In the genomic region with DNA sequence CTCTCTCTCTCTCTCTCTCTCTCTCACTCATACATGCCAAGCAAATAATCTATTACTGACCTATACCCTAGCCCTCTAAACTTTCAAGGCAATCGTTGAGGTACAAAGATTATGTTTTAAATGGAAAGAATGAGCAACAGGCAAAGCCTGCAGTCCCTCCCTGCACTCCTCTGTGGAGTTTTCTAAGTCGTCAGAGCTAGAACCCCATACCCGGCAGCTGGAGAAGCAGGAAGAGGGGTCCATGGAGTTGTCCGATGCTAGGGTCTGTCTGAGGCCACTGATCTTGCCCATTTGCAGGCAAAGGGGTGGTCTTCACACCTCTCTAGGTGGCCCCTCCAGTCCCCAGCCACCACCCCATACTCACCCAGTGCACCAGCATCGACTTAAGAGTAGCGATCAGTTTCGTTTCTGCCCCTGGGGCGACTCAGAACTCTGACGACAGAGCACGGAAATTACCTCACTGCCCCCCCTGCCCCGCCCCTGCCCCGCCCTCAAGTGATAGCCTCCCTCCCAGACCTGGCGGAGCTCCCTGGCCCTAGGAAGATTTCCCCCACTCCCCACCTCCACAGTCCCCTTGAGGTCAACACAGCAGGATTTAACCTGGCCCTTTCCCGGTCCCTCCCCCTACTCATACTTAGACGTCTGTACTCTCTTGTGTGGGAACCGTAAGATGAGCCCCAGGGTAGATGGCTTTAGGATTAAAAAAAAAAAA, we compare ENCODE assay signal across 8 mouse cellular contexts. TPM values are rescaled to one million over a fixed set of nuclear protein-coding genes. Genes with fewer than 3 reads are reported as not detected.
DNase-seq lines count a peak whose midpoint lies in the region; ATAC-seq lines count a peak whose summit lies in the region.

Helz2 (minus strand) TSS at position 426 of the 712 bp plus-strand sequence.

- no peaks in the 10 kb centered on the region for H3K27me3 ChIP-seq in heart, embryonic 12.5 days (replicated peaks)
- no peaks in the 10 kb centered on the region for H3K27me3 ChIP-seq in kidney, embryonic 16.5 days (ENCODE audit: insufficient read depth, low read length)

- H3K27ac ChIP-seq in heart, embryonic 12.5 days (ENCODE audit: poor library complexity, severe bottlenecking): no peak within 1 kb of the TSS
- H3K27ac ChIP-seq in kidney, embryonic 16.5 days (ENCODE audit: low read length): no peak within 1 kb of the TSS

- peak; percentile 84 for ATAC-seq in heart, embryonic 12.5 days (ENCODE audit: insufficient number of reproducible peaks, low FRiP score)
- ATAC-seq in kidney, embryonic 16.5 days (ENCODE audit: low FRiP score, low TSS enrichment): peak; percentile 62

- WGBS in heart, embryonic 12.5 days: 5% methylated on average over 16 of the region's 16 CpGs
- WGBS in kidney, embryonic 16.5 days: 6% methylated on average over 16 of the region's 16 CpGs

- H3K4me1 ChIP-seq in heart, embryonic 12.5 days (replicated peaks): peaks cover 8% of the 10 kb centered on the region; the same call in 1 of the 2 replicates
- peaks cover 9% of the 10 kb centered on the region; the same call in 1 of the 2 replicates for H3K4me1 ChIP-seq in kidney, embryonic 16.5 days (ENCODE audit: insufficient read depth, low read length)

- H3K36me3 ChIP-seq in heart, embryonic 12.5 days: 0 out of 2 replicates have a peak, but pooled peaks cover 10% of the 10 kb centered on the region
- H3K36me3 ChIP-seq in kidney, embryonic 16.5 days (ENCODE audit: insufficient read depth, low read length): no peaks in the 10 kb centered on the region

- peak; percentile 31 for DNase-seq in embryo, embryonic 10.5 days (ENCODE audit: low spot score)
- no peak for DNase-seq in embryo, embryonic 10 days (ENCODE audit: low spot score)
- DNase-seq in c-Kit-positive CD71-positive TER-119-positive erythroid progenitor cells, embryonic 14.5 days (ENCODE audit: low spot score): peak; percentile 69
- peak; percentile 62 to 74 for DNase-seq in lung, postnatal 4 days
- DNase-seq in spleen, postnatal 4 days (ENCODE audit: low spot score in 2 of 2): peak; percentile 53 to 79
- DNase-seq in layer of hippocampus, adult 9-11 months: no peak

- H3K4me3 ChIP-seq in heart, embryonic 12.5 days: peak within 1 kb of the TSS; percentile 52
- peak within 1 kb of the TSS; percentile 61 for H3K4me3 ChIP-seq in kidney, embryonic 16.5 days (ENCODE audit: low read length)

- no peaks in the 10 kb centered on the region for H3K9me3 ChIP-seq in heart, embryonic 12.5 days (replicated peaks)
- no peaks in the 10 kb centered on the region for H3K9me3 ChIP-seq in kidney, embryonic 16.5 days (ENCODE audit: low read length)

- H3K9ac ChIP-seq in heart, embryonic 12.5 days: peak within 1 kb of the TSS; percentile 66
- peak within 1 kb of the TSS; percentile 70 for H3K9ac ChIP-seq in kidney, embryonic 16.5 days (replicated peaks; ENCODE audit: low read length)

- peak within 1 kb of the TSS; percentile 69 for H3K4me2 ChIP-seq in heart, embryonic 12.5 days
- peak within 1 kb of the TSS; percentile 69 for H3K4me2 ChIP-seq in kidney, embryonic 16.5 days (replicated peaks; ENCODE audit: low read depth, low read length)

RNA-seq across cellular contexts. Expression of gene Helz2, which starts in this region (rescaled TPM):
- polyA plus RNA-seq in heart, embryonic 12.5 days (2016; fragmentation: Nextera tagmentation; extraction: Ambion mirVana): 1.7 and 1.9 TPM in 2 replicates
- 1.9 and 2.0 TPM in 2 replicates for polyA plus RNA-seq in kidney, embryonic 16.5 days (2015; fragmentation: Nextera tagmentation; extraction: Ambion mirVana)

Comparison
In these comparisons a context has a peak if more than half of its experiments do, and no peak if none do; other contexts are left out.
1. DNase-seq: peak in embryo, embryonic 10.5 days (single experiment), c-Kit-positive CD71-positive TER-119-positive erythroid progenitor cells, embryonic 14.5 days (single experiment), lung, postnatal 4 days (2 of 2) and spleen, postnatal 4 days (2 of 2); none in embryo, embryonic 10 days (single experiment) and layer of hippocampus, adult 9-11 months (single experiment).